Mouse (Mus musculus): ENCODE data around the gene Wnt1. TPM values are rescaled to one million over a fixed set of nuclear protein-coding genes. Genes with fewer than 3 reads are reported as not detected.

The Wnt1 gene
- polyA plus RNA-seq, 1 experiment from 2014 or later: not detected

DNA sequence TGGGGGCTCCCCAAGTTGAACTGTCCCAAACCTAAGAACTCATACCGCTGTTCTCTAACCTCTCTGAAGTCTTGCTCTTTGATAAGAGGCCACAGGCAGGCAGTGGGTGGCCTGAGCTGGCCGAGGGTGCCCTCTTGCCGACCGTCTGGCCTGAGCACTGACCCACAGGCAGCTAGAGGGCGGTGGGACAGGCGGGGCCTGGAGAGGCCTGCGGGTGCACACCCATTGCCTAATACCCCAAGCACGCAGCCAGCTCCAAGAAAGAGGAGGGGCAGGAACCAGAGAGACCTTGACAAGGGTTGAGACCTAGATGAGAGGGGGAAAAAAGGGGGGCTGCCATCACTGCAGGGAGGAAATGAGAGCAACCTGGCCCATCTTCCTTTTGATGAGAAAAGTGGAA, 9.6 kb upstream of the Wnt1 start:
- Histone ChIP-seq H3K4me3 (no peak overlapping the region), H3K4me2 (no peak overlapping the region), H3K4me1 (peaks cover 32% of the 10 kb centered on the region), H3K27ac (no peak overlapping the region), H3K9ac (no peak overlapping the region), H3K9me3 (no peaks in the 10 kb centered on the region), H3K27me3 (peaks cover 79% of the 10 kb centered on the region), H3K36me3 (no peaks in the 10 kb centered on the region)
- ATAC-seq (ENCODE audit: borderline replicate concordance, extremely low read depth, low FRiP score, low TSS enrichment): no peak
- 3% methylated on average over 8 of the region's 8 CpGs for WGBS

- Histone ChIP-seq H3K27me3 (peaks cover 74% of the 10 kb centered on the region), H3K4me2 (no peak overlapping the region), H3K36me3 (no peaks in the 10 kb centered on the region), H3K9ac (no peak overlapping the region), H3K9me3 (0 out of 2 replicates have a peak, but pooled peaks cover under 1% of the 10 kb centered on the region), H3K4me3 (no peak overlapping the region), H3K4me1 (peaks cover 29% of the 10 kb centered on the region), H3K27ac (no peak overlapping the region)
- ATAC-seq (ENCODE audit: borderline replicate concordance, extremely low read depth, low FRiP score, low TSS enrichment): no peak
- 4% methylated on average over 13 of the region's 13 CpGs for WGBS
These were observed 9.1 kb upstream of the Wnt1 start for GRCm38 (mm10) chr15:98780573-98780972.

GRCm38 (mm10) chr15:98781166-98781565, 8.5 kb upstream of the Wnt1 start:
- peaks cover 69% of the 10 kb centered on the region for H3K27me3 ChIP-seq
- no peaks in the 10 kb centered on the region for H3K36me3 ChIP-seq
- no peak overlapping the region for H3K4me3 ChIP-seq
- H3K4me1 ChIP-seq: peaks cover 23% of the 10 kb centered on the region
- H3K9me3 ChIP-seq: 0 out of 2 replicates have a peak, but pooled peaks cover 5% of the 10 kb centered on the region
- H3K27ac ChIP-seq: no peak overlapping the region
- no peak overlapping the region for H3K4me2 ChIP-seq
- ATAC-seq (ENCODE audit: borderline replicate concordance, extremely low read depth, low FRiP score, low TSS enrichment): no peak
- WGBS: 32% methylated on average over 6 of the region's 6 CpGs
- H3K9ac ChIP-seq: no peak overlapping the region

DNA sequence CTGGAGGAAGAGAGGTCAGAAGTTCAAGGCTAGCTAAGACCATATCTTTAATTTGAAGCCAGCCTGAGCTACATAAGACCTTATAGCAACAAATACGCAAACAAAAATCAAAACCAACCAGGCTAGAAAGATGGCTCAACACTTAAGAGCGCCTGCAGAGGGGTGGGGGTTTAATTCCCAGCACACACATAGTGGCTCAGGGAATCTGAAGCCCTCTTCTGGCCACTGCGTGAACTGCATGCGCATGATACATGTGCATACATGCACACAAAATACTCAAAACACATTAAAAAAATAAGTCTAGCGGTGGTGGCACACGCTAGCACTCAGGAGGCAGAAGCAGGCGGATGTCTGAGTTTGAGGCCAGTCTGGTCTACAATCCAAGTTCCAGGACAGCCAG, 3.9 kb upstream of the Wnt1 start:
- peaks cover 69% of the 10 kb centered on the region for H3K27me3 ChIP-seq
- H3K36me3 ChIP-seq: no peaks in the 10 kb centered on the region
- H3K4me1 ChIP-seq: peaks cover 13% of the 10 kb centered on the region
- no peak overlapping the region for H3K27ac ChIP-seq
- H3K9ac ChIP-seq: no peak overlapping the region
- 33% methylated on average over 7 of the region's 7 CpGs for WGBS
- 0 out of 2 replicates have a peak, but pooled peaks cover 5% of the 10 kb centered on the region for H3K9me3 ChIP-seq
- H3K4me2 ChIP-seq: no peak overlapping the region
- ATAC-seq (ENCODE audit: borderline replicate concordance, extremely low read depth, low FRiP score, low TSS enrichment): no peak
- no peak overlapping the region for H3K4me3 ChIP-seq

- no peak overlapping the region for H3K9ac ChIP-seq
- 0 out of 2 replicates have a peak, but pooled peaks cover 5% of the 10 kb centered on the region for H3K9me3 ChIP-seq
- peaks cover 27% of the 10 kb centered on the region for H3K4me1 ChIP-seq
- H3K36me3 ChIP-seq: no peaks in the 10 kb centered on the region
- WGBS: 27% methylated on average over 4 of the region's 4 CpGs
- no peak overlapping the region for H3K4me2 ChIP-seq
- H3K4me3 ChIP-seq: no peak overlapping the region
- H3K27me3 ChIP-seq: peaks cover 72% of the 10 kb centered on the region
- no peak overlapping the region for H3K27ac ChIP-seq
- ATAC-seq (ENCODE audit: borderline replicate concordance, extremely low read depth, low FRiP score, low TSS enrichment): no peak
These were observed 1.7 kb upstream of the Wnt1 start for GRCm38 (mm10) chr15:98787930-98788329.

- 11% methylated on average over 24 of the region's 24 CpGs for WGBS
- Histone ChIP-seq H3K9me3 (0 out of 2 replicates have a peak, but pooled peaks cover 5% of the 10 kb centered on the region), H3K27ac (no peak overlapping the region), H3K4me1 (peaks cover 32% of the 10 kb centered on the region), H3K4me2 (peak overlapping the region; percentile 39), H3K9ac (no peak overlapping the region), H3K36me3 (no peaks in the 10 kb centered on the region), H3K4me3 (0 out of 2 replicates have a peak overlapping the region, but pooled peaks have one; percentile 1), H3K27me3 (peaks cover 80% of the 10 kb centered on the region)
- ATAC-seq (ENCODE audit: borderline replicate concordance, extremely low read depth, low FRiP score, low TSS enrichment): no peak
These were observed 541 bp upstream of the Wnt1 start for GRCm38 (mm10) chr15:98788972-98789660.

DNA sequence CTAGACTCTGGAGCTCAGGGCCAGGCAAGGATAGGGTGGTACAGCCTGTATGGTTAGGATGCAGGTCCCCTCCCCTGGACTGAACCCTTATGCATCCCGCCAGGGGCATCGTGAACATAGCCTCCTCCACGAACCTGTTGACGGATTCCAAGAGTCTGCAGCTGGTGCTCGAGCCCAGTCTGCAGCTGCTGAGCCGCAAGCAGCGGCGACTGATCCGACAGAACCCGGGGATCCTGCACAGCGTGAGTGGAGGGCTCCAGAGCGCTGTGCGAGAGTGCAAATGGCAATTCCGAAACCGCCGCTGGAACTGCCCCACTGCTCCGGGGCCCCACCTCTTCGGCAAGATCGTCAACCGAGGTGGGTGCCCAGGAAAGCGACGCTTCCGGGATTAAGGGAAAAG, 1.1 kb downstream of the Wnt1 start:
- Histone ChIP-seq H3K4me1 (peaks cover 32% of the 10 kb centered on the region), H3K4me3 (peak overlapping the region; percentile 17), H3K9ac (no peak overlapping the region), H3K9me3 (0 out of 2 replicates have a peak, but pooled peaks cover 3% of the 10 kb centered on the region), H3K4me2 (peak overlapping the region; percentile 29), H3K27me3 (peaks cover 97% of the 10 kb centered on the region), H3K36me3 (no peaks in the 10 kb centered on the region), H3K27ac (no peak overlapping the region)
- WGBS: under 1% methylated on average over 23 of the region's 23 CpGs
- ATAC-seq (ENCODE audit: borderline replicate concordance, extremely low read depth, low FRiP score, low TSS enrichment): no peak

DNA sequence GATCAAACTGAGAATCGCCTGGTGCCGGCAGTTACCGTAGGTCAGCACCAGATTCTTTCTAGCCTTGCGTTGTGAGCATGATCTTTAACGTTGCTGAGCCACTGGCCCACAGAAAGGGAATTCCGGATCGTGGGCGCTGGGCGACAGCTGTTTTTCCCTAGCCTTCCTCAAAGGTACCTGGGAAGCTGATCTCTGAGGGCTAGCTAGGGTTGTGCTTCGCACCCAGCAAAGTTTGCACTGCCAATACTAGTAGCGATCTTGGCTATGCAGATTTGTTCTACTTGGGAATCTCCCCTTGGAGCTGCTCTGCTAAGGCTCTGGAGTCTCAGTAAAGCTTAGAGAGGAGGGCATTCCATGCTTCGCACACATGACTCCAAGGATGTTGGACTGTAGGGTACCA, 1.6 kb downstream of the Wnt1 start:
- 0% methylated on average over 12 of the region's 12 CpGs for WGBS
- no peak overlapping the region for H3K27ac ChIP-seq
- H3K27me3 ChIP-seq: peaks cover 100% of the 10 kb centered on the region
- no peak for ATAC-seq (ENCODE audit: borderline replicate concordance, extremely low read depth, low FRiP score, low TSS enrichment)
- H3K4me2 ChIP-seq: peak overlapping the region; percentile 29
- no peak overlapping the region for H3K9ac ChIP-seq
- H3K4me3 ChIP-seq: peak overlapping the region; percentile 17
- H3K36me3 ChIP-seq: no peaks in the 10 kb centered on the region
- peaks cover 32% of the 10 kb centered on the region for H3K4me1 ChIP-seq
- H3K9me3 ChIP-seq: no peaks in the 10 kb centered on the region

GRCm38 (mm10) chr15:98791771-98792170, 2.1 kb downstream of the Wnt1 start:
- no peaks in the 10 kb centered on the region for H3K9me3 ChIP-seq
- peaks cover 100% of the 10 kb centered on the region for H3K27me3 ChIP-seq
- H3K36me3 ChIP-seq: no peaks in the 10 kb centered on the region
- no peak overlapping the region for H3K4me2 ChIP-seq
- ATAC-seq (ENCODE audit: borderline replicate concordance, extremely low read depth, low FRiP score, low TSS enrichment): no peak
- H3K27ac ChIP-seq: no peak overlapping the region
- WGBS: 1% methylated on average over 23 of the region's 23 CpGs
- no peak overlapping the region for H3K4me3 ChIP-seq
- no peak overlapping the region for H3K9ac ChIP-seq
- H3K4me1 ChIP-seq: peaks cover 32% of the 10 kb centered on the region

- Histone ChIP-seq H3K36me3 (no peaks in the 10 kb centered on the region), H3K27ac (no peak overlapping the region), H3K9me3 (no peaks in the 10 kb centered on the region), H3K4me1 (peaks cover 32% of the 10 kb centered on the region), H3K4me3 (peak overlapping the region; percentile 16; the same call in 1 of the 2 replicates), H3K27me3 (peaks cover 99% of the 10 kb centered on the region), H3K4me2 (peak overlapping the region; percentile 39; the same call in 1 of the 2 replicates), H3K9ac (no peak overlapping the region)
- WGBS: 2% methylated on average over 70 of the region's 75 CpGs
- ATAC-seq (ENCODE audit: borderline replicate concordance, extremely low read depth, low FRiP score, low TSS enrichment): no peak
These were observed 2.8 kb downstream of the Wnt1 start for GRCm38 (mm10) chr15:98792233-98793020.

DNA sequence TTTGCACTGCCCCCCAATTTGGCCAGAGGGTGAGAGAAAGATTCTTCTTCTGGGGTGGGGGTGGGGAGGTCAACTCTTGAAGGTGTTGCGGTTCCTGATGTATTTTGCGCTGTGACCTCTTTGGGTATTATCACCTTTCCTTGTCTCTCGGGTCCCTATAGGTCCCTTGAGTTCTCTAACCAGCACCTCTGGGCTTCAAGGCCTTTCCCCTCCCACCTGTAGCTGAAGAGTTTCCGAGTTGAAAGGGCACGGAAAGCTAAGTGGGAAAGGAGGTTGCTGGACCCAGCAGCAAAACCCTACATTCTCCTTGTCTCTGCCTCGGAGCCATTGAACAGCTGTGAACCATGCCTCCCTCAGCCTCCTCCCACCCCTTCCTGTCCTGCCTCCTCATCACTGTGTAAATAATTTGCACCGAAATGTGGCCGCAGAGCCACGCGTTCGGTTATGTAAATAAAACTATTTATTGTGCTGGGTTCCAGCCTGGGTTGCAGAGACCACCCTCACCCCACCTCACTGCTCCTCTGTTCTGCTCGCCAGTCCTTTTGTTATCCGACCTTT, 3.6 kb downstream of the Wnt1 start:
- Histone ChIP-seq H3K4me3 (no peak overlapping the region), H3K36me3 (no peaks in the 10 kb centered on the region), H3K27me3 (peaks cover 99% of the 10 kb centered on the region), H3K27ac (no peak overlapping the region), H3K4me2 (no peak overlapping the region), H3K4me1 (peaks cover 35% of the 10 kb centered on the region), H3K9me3 (no peaks in the 10 kb centered on the region), H3K9ac (no peak overlapping the region)
- 3% methylated on average over 13 of the region's 13 CpGs for WGBS
- ATAC-seq (ENCODE audit: borderline replicate concordance, extremely low read depth, low FRiP score, low TSS enrichment): peak; percentile 12; the same call in 1 of the 2 replicates

All from lung, embryonic 15.5 days (tissue).